Mouse (Mus musculus) kidney, embryonic 15.5 days (tissue): ENCODE measurements around the gene Auh. TPM values are rescaled to one million over a fixed set of nuclear protein-coding genes. Genes with fewer than 3 reads are reported as not detected.

Source experiments
- ATAC-seq: fragments of 200-750 bp; cut with Nextera tagmentation; replicated peaks from 2 replicates; pipeline ENCODE4 v1.8.0; 2017; ENCODE audit warnings: moderate TSS enrichment; ENCODE audit not compliant: low FRiP score
- H3K27ac ChIP-seq: fragments of 300-500 bp; sonication (generic); 2 replicates; pipeline ENCODE4 v1.5.1; 2015; ENCODE audit warnings: mild to moderate bottlenecking, inconsistent platforms
- H3K27me3 ChIP-seq: fragments of 300-500 bp; sonication (generic); 2 replicates; pipeline ENCODE4 v1.6.1; 2015; ENCODE audit warnings: inconsistent platforms
- H3K36me3 ChIP-seq: fragments of 300-500 bp; sonication (generic); 2 replicates; pipeline ENCODE4 v1.6.1; 2015; ENCODE audit warnings: inconsistent platforms
- H3K4me1 ChIP-seq: fragments of 300-500 bp; sonication (generic); 2 replicates; pipeline ENCODE4 v1.6.1; 2015; ENCODE audit warnings: inconsistent platforms
- H3K4me2 ChIP-seq: fragments of 300-500 bp; sonication (generic); 2 replicates; pipeline ENCODE4 v1.6.1; 2015; ENCODE audit warnings: moderate library complexity, mild to moderate bottlenecking, inconsistent platforms
- H3K4me3 ChIP-seq: fragments of 300-500 bp; sonication (generic); replicated peaks from 2 replicates; pipeline ENCODE4 v1.5.1; 2015; ENCODE audit warnings: mild to moderate bottlenecking, inconsistent platforms
- H3K9ac ChIP-seq: fragments of 300-500 bp; sonication (generic); 2 replicates; pipeline ENCODE4 v1.6.1; 2015; ENCODE audit warnings: mild to moderate bottlenecking, inconsistent platforms
- H3K9me3 ChIP-seq: fragments of 300-500 bp; sonication (generic); replicated peaks from 2 replicates; pipeline ENCODE4 v1.6.1; 2016; ENCODE audit warnings: inconsistent platforms
- WGBS: fragments of 180-500 bp; shearing (Covaris S2); methylation state at CpG from one replicate; pipeline ENCODE4 v1.1.7; 2015; ENCODE audit warnings: mixed read lengths; 5-methylcytosine and 5-hydroxymethylcytosine counted together
- polyA plus RNA-seq: library from polyadenylated mRNA; unstranded; fragments of >200 nt; fragmentation: Nextera tagmentation; extraction: Ambion mirVana; gene quantifications from 2 replicates; pipeline ENCODE4 v1.2.1, GENCODE M21; 2015

Gene Auh
- polyA plus RNA-seq, 1 experiment from 2014 or later = 57.0 TPM

GRCm38 (mm10) chr13:52875089-52875488 is 54.4 kb downstream of the Auh start:
- no peak for ATAC-seq
- H3K36me3 ChIP-seq = no peaks in the 10 kb centered on the region
- 74% methylated on average over 6 of the region's 6 CpGs for WGBS

GRCm38 (mm10) chr13:52874338-52874737 is 55.1 kb downstream of the Auh start:
- ATAC-seq = no peak

More at GRCm38 (mm10) chr13:52875089-52875488, 54.4 kb downstream of the Auh start:
- H3K9ac ChIP-seq = no peak overlapping the region
- H3K4me1 ChIP-seq = peaks cover 19% of the 10 kb centered on the region
- H3K27ac ChIP-seq = no peak overlapping the region
- no peaks in the 10 kb centered on the region for H3K9me3 ChIP-seq
- H3K4me3 ChIP-seq = no peak overlapping the region
- no peaks in the 10 kb centered on the region for H3K27me3 ChIP-seq
- H3K4me2 ChIP-seq = no peak overlapping the region

GRCm38 (mm10) chr13:52873923-52874322 is 55.6 kb downstream of the Auh start:
- H3K27me3 ChIP-seq = no peaks in the 10 kb centered on the region
- no peak for ATAC-seq
- H3K4me1 ChIP-seq = peaks cover 13% of the 10 kb centered on the region
- H3K9me3 ChIP-seq = no peaks in the 10 kb centered on the region
- H3K27ac ChIP-seq = no peak overlapping the region
- H3K4me2 ChIP-seq = no peak overlapping the region
- WGBS = 48% methylated on average over 11 of the region's 11 CpGs
- no peak overlapping the region for H3K4me3 ChIP-seq
- H3K9ac ChIP-seq = no peak overlapping the region
- H3K36me3 ChIP-seq = no peaks in the 10 kb centered on the region

More at GRCm38 (mm10) chr13:52874338-52874737, 55.1 kb downstream of the Auh start:
- H3K4me2 ChIP-seq = no peak overlapping the region
- H3K27me3 ChIP-seq = no peaks in the 10 kb centered on the region
- no peaks in the 10 kb centered on the region for H3K9me3 ChIP-seq
- 76% methylated on average over 6 of the region's 6 CpGs for WGBS
- H3K4me1 ChIP-seq = peaks cover 17% of the 10 kb centered on the region
- no peak overlapping the region for H3K27ac ChIP-seq
- H3K36me3 ChIP-seq = no peaks in the 10 kb centered on the region
- no peak overlapping the region for H3K9ac ChIP-seq
- H3K4me3 ChIP-seq = no peak overlapping the region

GRCm38 (mm10) chr13:52866005-52866792 is 63.3 kb downstream of the Auh start:
- H3K4me2 ChIP-seq = no peak overlapping the region
- no peak overlapping the region for H3K27ac ChIP-seq
- no peak for ATAC-seq
- 47% methylated on average over 15 of the region's 15 CpGs for WGBS
- no peak overlapping the region for H3K4me3 ChIP-seq
- peaks cover 28% of the 10 kb centered on the region for H3K4me1 ChIP-seq
- H3K27me3 ChIP-seq = no peaks in the 10 kb centered on the region
- no peaks in the 10 kb centered on the region for H3K9me3 ChIP-seq
- H3K36me3 ChIP-seq = no peaks in the 10 kb centered on the region
- no peak overlapping the region for H3K9ac ChIP-seq

- Histone ChIP-seq H3K4me1 (peaks cover 32% of the 10 kb centered on the region), H3K4me2 (no peak overlapping the region), H3K36me3 (no peaks in the 10 kb centered on the region), H3K27ac (no peak overlapping the region), H3K9ac (no peak overlapping the region), H3K27me3 (no peaks in the 10 kb centered on the region), H3K9me3 (no peaks in the 10 kb centered on the region), H3K4me3 (no peak overlapping the region)
- 75% methylated on average over 8 of the region's 8 CpGs for WGBS
- ATAC-seq = no peak
These were observed 66.0 kb downstream of the Auh start for GRCm38 (mm10) chr13:52863436-52863835.

GRCm38 (mm10) chr13:52860006-52860685 is 69.3 kb downstream of the Auh start:
- Histone ChIP-seq H3K9me3 (no peaks in the 10 kb centered on the region), H3K9ac (no peak overlapping the region), H3K4me2 (no peak overlapping the region), H3K4me3 (no peak overlapping the region), H3K4me1 (peaks cover 14% of the 10 kb centered on the region; the same call in 1 of the 2 replicates), H3K27me3 (no peaks in the 10 kb centered on the region), H3K36me3 (no peaks in the 10 kb centered on the region), H3K27ac (no peak overlapping the region)
- WGBS = 42% methylated on average over 22 of the region's 22 CpGs
- no peak for ATAC-seq

- no peak overlapping the region for H3K4me2 ChIP-seq
- no peaks in the 10 kb centered on the region for H3K9me3 ChIP-seq
- no peak overlapping the region for H3K9ac ChIP-seq
- no peaks in the 10 kb centered on the region for H3K27me3 ChIP-seq
- peaks cover 10% of the 10 kb centered on the region; the same call in 1 of the 2 replicates for H3K4me1 ChIP-seq
- no peaks in the 10 kb centered on the region for H3K36me3 ChIP-seq
- WGBS = 73% methylated on average over 16 of the region's 16 CpGs
- no peak overlapping the region for H3K4me3 ChIP-seq
- H3K27ac ChIP-seq = no peak overlapping the region
- no peak for ATAC-seq
These were observed 70.2 kb downstream of the Auh start for GRCm38 (mm10) chr13:52859065-52859820.

- Histone ChIP-seq H3K4me3 (no peak overlapping the region), H3K4me1 (peaks cover 10% of the 10 kb centered on the region; the same call in 1 of the 2 replicates), H3K27ac (no peak overlapping the region), H3K9ac (no peak overlapping the region), H3K9me3 (no peaks in the 10 kb centered on the region), H3K36me3 (no peaks in the 10 kb centered on the region), H3K4me2 (no peak overlapping the region), H3K27me3 (no peaks in the 10 kb centered on the region)
- WGBS = 81% methylated on average over 12 of the region's 12 CpGs
- no peak for ATAC-seq
These were observed 71.1 kb downstream of the Auh start for GRCm38 (mm10) chr13:52858373-52858772.

- Histone ChIP-seq H3K4me1 (peaks cover 10% of the 10 kb centered on the region; the same call in 1 of the 2 replicates), H3K4me2 (no peak overlapping the region), H3K27ac (no peak overlapping the region), H3K27me3 (no peaks in the 10 kb centered on the region), H3K9me3 (no peaks in the 10 kb centered on the region), H3K4me3 (no peak overlapping the region), H3K9ac (no peak overlapping the region), H3K36me3 (no peaks in the 10 kb centered on the region)
- no peak for ATAC-seq
- WGBS = 95% methylated on average over 5 of the region's 5 CpGs
These were observed 71.7 kb downstream of the Auh start for GRCm38 (mm10) chr13:52857781-52858180.

GRCm38 (mm10) chr13:52853536-52853935 is 75.9 kb downstream of the Auh start:
- Histone ChIP-seq H3K4me3 (no peak overlapping the region), H3K27me3 (no peaks in the 10 kb centered on the region), H3K27ac (no peak overlapping the region), H3K9ac (no peak overlapping the region), H3K9me3 (no peaks in the 10 kb centered on the region), H3K4me2 (no peak overlapping the region), H3K4me1 (no peaks in the 10 kb centered on the region), H3K36me3 (no peaks in the 10 kb centered on the region)
- ATAC-seq = no peak
- 38% methylated on average over 1 of the region's 1 CpGs for WGBS

- Histone ChIP-seq H3K9ac (no peak overlapping the region), H3K36me3 (no peaks in the 10 kb centered on the region), H3K27me3 (no peaks in the 10 kb centered on the region), H3K27ac (no peak overlapping the region), H3K4me2 (no peak overlapping the region), H3K4me3 (no peak overlapping the region), H3K4me1 (no peaks in the 10 kb centered on the region), H3K9me3 (no peaks in the 10 kb centered on the region)
- ATAC-seq = no peak
- 78% methylated on average over 4 of the region's 4 CpGs for WGBS
These were observed 77.6 kb downstream of the Auh start for GRCm38 (mm10) chr13:52851886-52852285.
